Mouse (Mus musculus) hindbrain, embryonic 12.5 days (tissue): ENCODE measurements around the gene Dzip1. TPM values are rescaled to one million over a fixed set of nuclear protein-coding genes. Genes with fewer than 3 reads are reported as not detected.

Source experiments
- ATAC-seq: fragments of 200-750 bp; cut with Nextera tagmentation; 2 replicates; pipeline ENCODE4 v1.8.0; 2017; ENCODE audit warnings: moderate TSS enrichment; ENCODE audit not compliant: low FRiP score
- H3K27ac ChIP-seq: fragments of 300-500 bp; sonication (generic); 2 replicates; pipeline ENCODE4 v1.5.1; 2016; ENCODE audit warnings: mild to moderate bottlenecking
- H3K27me3 ChIP-seq: fragments of 300-500 bp; sonication (generic); 2 replicates; pipeline ENCODE4 v1.6.1; 2016; ENCODE audit warnings: mild to moderate bottlenecking
- H3K36me3 ChIP-seq: fragments of 300-500 bp; sonication (generic); 2 replicates; pipeline ENCODE4 v1.6.1; 2016; ENCODE audit warnings: mild to moderate bottlenecking
- H3K4me1 ChIP-seq: fragments of 300-500 bp; sonication (generic); 2 replicates; pipeline ENCODE4 v1.6.1; 2016
- H3K4me2 ChIP-seq: fragments of 300-500 bp; sonication (generic); replicated peaks from 2 replicates; pipeline ENCODE4 v1.6.1; 2016; ENCODE audit warnings: mild to moderate bottlenecking
- H3K4me3 ChIP-seq: fragments of 300-500 bp; sonication (generic); 2 replicates; pipeline ENCODE4 v1.5.1; 2016; ENCODE audit warnings: mild to moderate bottlenecking
- H3K9ac ChIP-seq: fragments of 300-500 bp; sonication (generic); 2 replicates; pipeline ENCODE4 v1.6.1; 2016; ENCODE audit warnings: mild to moderate bottlenecking, moderate library complexity
- H3K9me3 ChIP-seq: fragments of 300-500 bp; sonication (generic); replicated peaks from 2 replicates; pipeline ENCODE4 v1.6.1; 2016; ENCODE audit warnings: mild to moderate bottlenecking
- WGBS: fragments of 180-500 bp; shearing (Covaris S2); methylation state at CpG from one replicate; pipeline ENCODE4 v1.1.7; 2016; 5-methylcytosine and 5-hydroxymethylcytosine counted together
- polyA plus RNA-seq: library from polyadenylated mRNA; unstranded; fragments of >200 nt; fragmentation: Nextera tagmentation; extraction: Ambion mirVana; gene quantifications from 2 replicates; pipeline ENCODE4 v1.2.1, GENCODE M21; 2016

Dzip1 gene
- 46.3 and 47.0 TPM in 2 replicates for polyA plus RNA-seq

- Histone ChIP-seq H3K4me3 (peak within 1 kb of the TSS; percentile 64), H3K36me3 (0 out of 2 replicates have a peak, but pooled peaks cover 5% of the 10 kb centered on the region), H3K4me1 (peaks cover 41% of the 10 kb centered on the region), H3K27ac (peak within 1 kb of the TSS; percentile 94), H3K27me3 (peaks cover 5% of the 10 kb centered on the region), H3K9ac (peak within 1 kb of the TSS; percentile 79), H3K4me2 (peak within 1 kb of the TSS; percentile 65), H3K9me3 (no peaks in the 10 kb centered on the region)
- under 1% methylated on average over 55 of the region's 55 CpGs for WGBS
- ATAC-seq = peak; percentile 94
Observed at GRCm38 (mm10) chr14:118924673-118925615, at the start of gene Dzip1. TSS of gene Dzip1 (minus strand) at chr14:118925460.

DNA sequence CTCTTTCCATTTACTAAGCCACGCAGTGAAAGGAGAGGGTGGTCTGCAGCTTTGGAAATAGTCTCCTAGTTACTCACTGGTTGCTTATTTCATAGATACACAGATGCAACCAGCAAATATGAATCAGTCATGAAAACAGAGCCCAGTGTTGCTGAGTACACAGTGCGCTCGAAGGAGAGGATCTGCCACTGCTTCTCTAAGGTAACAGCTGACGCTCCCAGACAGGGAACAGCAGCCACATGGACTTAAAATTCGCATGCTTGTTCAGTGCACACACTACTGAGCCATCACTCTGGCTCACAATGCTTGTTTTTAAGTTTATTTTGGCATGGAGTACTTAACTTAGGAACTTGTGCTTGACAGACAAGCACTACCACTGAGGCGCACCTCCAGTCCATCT is 47.0 kb upstream of the Dzip1 start:
- H3K27ac ChIP-seq = no peak overlapping the region
- no peak overlapping the region for H3K9ac ChIP-seq
- peaks cover 67% of the 10 kb centered on the region for H3K36me3 ChIP-seq
- no peaks in the 10 kb centered on the region for H3K27me3 ChIP-seq
- ATAC-seq = no peak
- 96% methylated on average over 6 of the region's 6 CpGs for WGBS
- H3K9me3 ChIP-seq = no peaks in the 10 kb centered on the region
- no peak overlapping the region for H3K4me2 ChIP-seq
- H3K4me1 ChIP-seq = no peaks in the 10 kb centered on the region
- H3K4me3 ChIP-seq = no peak overlapping the region

DNA sequence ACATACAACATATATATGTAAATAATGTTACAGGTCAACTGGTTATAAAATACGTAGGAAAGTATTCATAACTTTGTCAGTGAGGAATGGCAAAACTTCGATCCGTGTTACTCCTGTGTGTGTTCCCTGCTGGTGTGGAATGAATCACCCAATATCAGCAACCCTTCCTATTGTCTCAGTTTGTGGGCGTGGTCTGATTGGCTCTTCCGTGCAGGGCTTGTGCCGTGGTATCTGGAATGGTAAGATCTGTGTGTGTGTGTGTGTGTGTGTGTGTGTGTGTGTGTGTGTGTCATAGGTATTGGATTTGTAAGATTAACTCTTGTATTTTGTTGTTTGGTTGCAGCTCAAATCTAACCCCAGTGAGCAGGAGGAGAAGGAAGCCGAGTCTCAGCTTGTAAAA is 42.4 kb upstream of the Dzip1 start:
- no peaks in the 10 kb centered on the region for H3K9me3 ChIP-seq
- no peak overlapping the region for H3K27ac ChIP-seq
- no peaks in the 10 kb centered on the region for H3K27me3 ChIP-seq
- ATAC-seq = no peak
- no peak overlapping the region for H3K4me3 ChIP-seq
- H3K4me1 ChIP-seq = no peaks in the 10 kb centered on the region
- no peak overlapping the region for H3K9ac ChIP-seq
- H3K4me2 ChIP-seq = no peak overlapping the region
- peaks cover 41% of the 10 kb centered on the region for H3K36me3 ChIP-seq
- 88% methylated on average over 7 of the region's 7 CpGs for WGBS

DNA sequence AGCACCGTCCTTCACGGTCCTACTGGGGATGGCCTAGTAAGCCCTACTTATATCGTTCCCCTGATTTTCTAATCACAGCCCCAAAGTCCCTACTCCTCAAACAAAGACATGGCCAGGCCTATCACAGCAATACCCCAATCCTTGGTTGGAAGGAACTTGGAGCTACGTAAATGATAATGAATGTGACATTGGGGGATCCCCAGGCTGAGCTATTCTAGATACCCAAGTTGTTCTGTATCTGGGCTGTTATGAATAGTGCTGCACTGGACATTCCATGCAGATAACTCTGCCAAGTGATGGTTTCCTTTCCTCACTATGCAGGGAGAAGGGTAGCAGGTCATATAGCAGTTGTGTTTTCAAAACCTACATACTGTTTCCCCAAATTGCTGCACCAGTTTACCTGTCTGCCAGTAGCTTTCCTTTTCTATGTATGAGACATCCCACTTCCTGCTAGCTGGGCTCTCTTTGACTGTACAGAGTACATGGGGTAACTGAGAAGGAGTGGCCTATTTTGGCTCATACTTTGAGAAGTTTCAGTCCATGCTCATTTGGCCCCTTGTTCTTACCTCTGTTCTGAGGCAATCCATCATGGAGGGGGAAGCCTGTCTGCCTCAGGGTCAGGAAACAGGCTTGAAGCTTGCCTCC is 40.2 kb upstream of the Dzip1 start:
- peaks cover 33% of the 10 kb centered on the region for H3K36me3 ChIP-seq
- WGBS = 97% methylated on average over 4 of the region's 4 CpGs

GRCm38 (mm10) chr14:118958010-118958409 is 32.8 kb upstream of the Dzip1 start:
- H3K27me3 ChIP-seq = no peaks in the 10 kb centered on the region
- no peak for ATAC-seq
- no peaks in the 10 kb centered on the region for H3K9me3 ChIP-seq
- H3K4me3 ChIP-seq = no peak overlapping the region
- no peak overlapping the region for H3K4me2 ChIP-seq
- no peak overlapping the region for H3K27ac ChIP-seq
- H3K36me3 ChIP-seq = peaks cover 39% of the 10 kb centered on the region
- WGBS = 91% methylated on average over 3 of the region's 3 CpGs
- H3K9ac ChIP-seq = no peak overlapping the region
- no peaks in the 10 kb centered on the region for H3K4me1 ChIP-seq

More for the DNA sequence above, 40.2 kb upstream of the Dzip1 start:
- no peaks in the 10 kb centered on the region for H3K4me1 ChIP-seq
- no peak overlapping the region for H3K4me3 ChIP-seq
- ATAC-seq = no peak
- no peaks in the 10 kb centered on the region for H3K27me3 ChIP-seq
- H3K9me3 ChIP-seq = no peaks in the 10 kb centered on the region
- H3K4me2 ChIP-seq = no peak overlapping the region
- no peak overlapping the region for H3K27ac ChIP-seq
- no peak overlapping the region for H3K9ac ChIP-seq

DNA sequence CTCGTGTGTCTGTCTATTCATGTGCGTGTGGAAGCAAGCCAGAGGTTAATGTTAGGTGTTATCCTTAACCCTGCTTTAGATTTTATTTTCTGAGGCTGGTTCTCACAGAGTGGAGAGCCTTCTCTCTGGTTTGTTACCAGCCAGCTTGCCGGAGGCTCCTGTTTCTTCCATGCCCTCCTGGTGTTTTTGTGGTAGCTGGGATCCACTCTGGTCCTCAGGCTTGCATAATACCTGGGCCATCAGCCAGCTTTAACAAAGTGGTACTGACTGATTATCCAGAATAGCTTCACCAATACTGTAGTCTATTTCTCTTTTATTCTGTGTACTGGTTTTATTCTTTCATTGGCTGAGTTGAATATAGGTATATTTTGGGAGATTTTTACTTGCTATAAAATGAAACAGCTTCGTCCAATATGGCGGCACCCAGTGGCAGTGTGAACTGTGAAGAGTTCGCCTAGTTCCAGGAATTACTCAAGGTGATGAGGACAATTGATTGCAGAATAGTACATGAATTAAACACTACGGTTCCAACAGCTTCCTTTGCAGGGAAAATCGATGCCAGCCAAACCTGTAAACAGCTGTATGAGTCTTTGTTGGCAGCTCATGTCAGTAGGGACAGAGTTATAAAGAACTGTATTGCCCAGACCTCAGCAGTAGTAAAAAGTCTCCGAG is 26.8 kb upstream of the Dzip1 start:
- ATAC-seq = no peak
- H3K9me3 ChIP-seq = no peaks in the 10 kb centered on the region

DNA sequence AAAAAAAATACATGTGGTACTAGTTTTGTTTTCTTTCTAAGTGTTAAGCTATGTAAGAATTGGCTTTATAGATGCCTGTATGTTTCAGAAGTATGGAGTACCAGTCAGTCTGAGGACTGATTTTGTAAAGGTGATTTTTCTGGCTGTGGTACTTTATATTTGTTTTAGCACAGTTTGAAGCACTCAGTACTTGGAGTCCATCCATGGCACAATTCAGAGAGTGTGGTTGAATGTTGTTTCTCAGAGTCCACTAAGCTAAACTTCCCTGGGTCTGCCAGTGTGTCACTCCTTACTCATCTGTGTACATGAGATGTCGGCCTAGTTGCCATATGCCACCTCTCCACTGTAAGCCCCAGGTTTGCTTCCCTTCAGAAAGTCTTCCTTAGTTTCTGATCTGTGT is 23.6 kb upstream of the Dzip1 start:
- Histone ChIP-seq H3K27ac (no peak overlapping the region), H3K9me3 (no peaks in the 10 kb centered on the region), H3K36me3 (peaks cover 5% of the 10 kb centered on the region; the same call in 1 of the 2 replicates), H3K4me1 (peaks cover 6% of the 10 kb centered on the region), H3K4me2 (no peak overlapping the region), H3K4me3 (no peak overlapping the region), H3K27me3 (no peaks in the 10 kb centered on the region), H3K9ac (no peak overlapping the region)
- ATAC-seq = no peak
- 85% methylated on average over 1 of the region's 1 CpGs for WGBS

More for the DNA sequence above, 26.8 kb upstream of the Dzip1 start:
- H3K27ac ChIP-seq = no peak overlapping the region
- WGBS = 94% methylated on average over 9 of the region's 9 CpGs
- no peak overlapping the region for H3K4me2 ChIP-seq
- peaks cover 8% of the 10 kb centered on the region for H3K36me3 ChIP-seq
- H3K9ac ChIP-seq = no peak overlapping the region
- peaks cover 6% of the 10 kb centered on the region for H3K4me1 ChIP-seq
- H3K4me3 ChIP-seq = no peak overlapping the region
- H3K27me3 ChIP-seq = no peaks in the 10 kb centered on the region

DNA sequence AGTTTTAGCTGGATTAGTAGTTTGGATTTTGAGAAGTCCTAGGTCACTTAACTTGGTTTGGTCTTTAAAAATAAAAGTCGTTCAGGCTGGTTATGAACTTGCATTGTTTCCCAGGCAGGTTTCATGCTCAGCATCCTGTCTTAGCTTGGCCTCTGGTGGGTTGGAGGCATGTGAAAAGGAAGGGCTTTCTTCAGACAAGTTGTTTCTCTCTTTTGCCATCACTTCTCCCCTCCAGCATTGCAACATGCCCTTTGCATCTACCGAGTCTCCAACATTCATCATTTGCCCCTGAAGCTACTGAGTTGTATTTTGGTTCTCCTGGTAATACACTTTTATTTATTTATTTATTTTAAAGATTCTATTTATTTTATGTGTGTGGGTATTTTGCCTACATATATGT is 19.4 kb upstream of the Dzip1 start:
- Histone ChIP-seq H3K9me3 (no peaks in the 10 kb centered on the region), H3K4me3 (no peak overlapping the region), H3K4me2 (no peak overlapping the region), H3K4me1 (peaks cover 10% of the 10 kb centered on the region), H3K27ac (no peak overlapping the region), H3K27me3 (no peaks in the 10 kb centered on the region), H3K9ac (no peak overlapping the region), H3K36me3 (no peaks in the 10 kb centered on the region)
- ATAC-seq = no peak
- WGBS = 91% methylated on average over 2 of the region's 2 CpGs

DNA sequence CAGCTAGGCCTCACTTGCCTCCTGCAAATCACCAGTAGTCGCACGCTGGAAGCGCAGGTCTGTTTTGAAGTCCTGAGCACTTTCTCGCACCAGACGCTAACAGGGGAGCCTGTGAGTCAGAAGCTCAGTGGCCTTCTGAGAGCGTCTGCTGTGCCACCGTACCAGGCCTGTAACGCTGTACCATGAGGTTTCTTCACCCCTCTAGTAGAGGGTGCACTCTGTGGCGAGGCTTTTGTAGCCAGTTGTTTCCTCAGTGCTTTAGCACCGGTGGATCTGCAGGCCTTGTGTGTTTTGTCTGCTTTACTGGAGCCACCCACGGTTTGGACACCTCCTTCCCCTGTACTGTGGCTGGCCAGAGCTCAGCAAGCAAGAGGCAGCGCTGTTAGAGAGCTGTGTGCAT is 16.8 kb upstream of the Dzip1 start:
- no peak for ATAC-seq
- H3K27ac ChIP-seq = no peak overlapping the region
- H3K4me3 ChIP-seq = no peak overlapping the region
- no peaks in the 10 kb centered on the region for H3K36me3 ChIP-seq
- H3K9ac ChIP-seq = no peak overlapping the region
- H3K4me1 ChIP-seq = peaks cover 21% of the 10 kb centered on the region
- H3K9me3 ChIP-seq = no peaks in the 10 kb centered on the region
- no peaks in the 10 kb centered on the region for H3K27me3 ChIP-seq
- 35% methylated on average over 12 of the region's 12 CpGs for WGBS
- H3K4me2 ChIP-seq = no peak overlapping the region

GRCm38 (mm10) chr14:118940796-118941495 is 15.7 kb upstream of the Dzip1 start:
- ATAC-seq = no peak
- H3K4me3 ChIP-seq = no peak overlapping the region
- no peak overlapping the region for H3K9ac ChIP-seq
- peaks cover 21% of the 10 kb centered on the region for H3K4me1 ChIP-seq
- no peak overlapping the region for H3K4me2 ChIP-seq
- H3K36me3 ChIP-seq = no peaks in the 10 kb centered on the region
- no peaks in the 10 kb centered on the region for H3K9me3 ChIP-seq
- no peak overlapping the region for H3K27ac ChIP-seq
- 0 out of 2 replicates have a peak, but pooled peaks cover 2% of the 10 kb centered on the region for H3K27me3 ChIP-seq
- 72% methylated on average over 4 of the region's 4 CpGs for WGBS

DNA sequence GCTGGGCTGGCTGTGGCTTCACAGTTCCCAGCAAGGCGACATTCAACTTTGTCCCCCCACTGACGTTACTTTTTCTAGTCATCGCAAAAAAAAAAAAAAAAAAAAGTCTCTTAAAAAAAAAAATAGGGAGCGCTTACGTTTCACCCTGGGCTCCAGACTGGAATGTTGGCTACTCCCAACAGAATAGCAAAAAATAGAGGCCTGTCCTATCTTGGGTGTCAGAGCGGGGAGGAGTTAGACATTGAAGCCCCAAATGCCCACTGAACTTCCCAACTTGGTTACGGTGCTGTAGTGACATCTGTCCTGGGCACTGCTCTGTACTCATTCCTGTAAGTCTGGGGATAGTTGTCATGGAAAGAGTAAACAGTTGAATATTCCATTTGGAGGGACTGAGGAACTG is 13.3 kb upstream of the Dzip1 start:
- Histone ChIP-seq H3K4me3 (peak overlapping the region; percentile 78), H3K9me3 (no peaks in the 10 kb centered on the region), H3K4me1 (peaks cover 21% of the 10 kb centered on the region), H3K27ac (no peak overlapping the region), H3K36me3 (no peaks in the 10 kb centered on the region), H3K9ac (peak overlapping the region; percentile 99), H3K4me2 (peak overlapping the region; percentile 72), H3K27me3 (0 out of 2 replicates have a peak, but pooled peaks cover 2% of the 10 kb centered on the region)
- WGBS = under 1% methylated on average over 7 of the region's 7 CpGs
- ATAC-seq = no peak
